In genomic region chr1:175625990-175626692, GRCm38 (mm10) we compare ENCODE assay signal across 8 mouse cellular contexts. TPM values are rescaled to one million over a fixed set of nuclear protein-coding genes. Genes with fewer than 3 reads are reported as not detected.
DNase-seq lines count a peak whose midpoint lies in the region; ATAC-seq and TF ChIP-seq lines count a peak whose summit lies in the region.

No protein-coding gene starts in this region.

- H3K9me3 ChIP-seq in forebrain, embryonic 12.5 days: no peaks in the 10 kb centered on the region
- no peaks in the 10 kb centered on the region for H3K9me3 ChIP-seq in megakaryocyte, embryonic 14.5 days
- no peaks in the 10 kb centered on the region for H3K9me3 ChIP-seq in stomach, postnatal 0 days (ENCODE audit: control insufficient read depth, low read length)

- peaks cover 17% of the 10 kb centered on the region for H3K27me3 ChIP-seq in Patski
- no peaks in the 10 kb centered on the region for H3K27me3 ChIP-seq in forebrain, embryonic 12.5 days
- H3K27me3 ChIP-seq in megakaryocyte, embryonic 14.5 days (replicated peaks): no peaks in the 10 kb centered on the region
- no peaks in the 10 kb centered on the region for H3K27me3 ChIP-seq in stomach, postnatal 0 days (ENCODE audit: control insufficient read depth, insufficient read depth, low read length)

- TF ChIP-seq EP300 in stomach, postnatal 0 days (optimal IDR thresholded peaks at IDR 0.05): no peak

- H3K4me1 ChIP-seq in forebrain, embryonic 12.5 days: peaks cover 10% of the 10 kb centered on the region
- peaks cover 51% of the 10 kb centered on the region for H3K4me1 ChIP-seq in megakaryocyte, embryonic 14.5 days
- H3K4me1 ChIP-seq in stomach, postnatal 0 days (replicated peaks; ENCODE audit: control insufficient read depth, insufficient read depth): 0 out of 2 replicates have a peak, but pooled peaks cover 3% of the 10 kb centered on the region

- H3K27ac ChIP-seq in forebrain, embryonic 12.5 days: peak overlapping the region; percentile 50; the same call in 1 of the 2 replicates
- H3K27ac ChIP-seq in stomach, postnatal 0 days (replicated peaks): peak overlapping the region; percentile 71; the same call in 1 of the 2 replicates

- peak; percentile 49 for TF ChIP-seq CTCF in Patski (IDR thresholded peaks at IDR 0.05)
- TF ChIP-seq CTCF in stomach, postnatal 0 days (IDR thresholded peaks at IDR 0.05; ENCODE audit: low read depth): peak; percentile 81

- CTCF ChIA-PET in Patski (lab: Charles Lee): no interaction called here

- H3K4me2 ChIP-seq in forebrain, embryonic 12.5 days: peak overlapping the region; percentile 86
- H3K4me2 ChIP-seq in stomach, postnatal 0 days (replicated peaks; ENCODE audit: low read depth): peak overlapping the region; percentile 56

- in situ Hi-C loops in Patski (cut with MboI; ENCODE audit: low pct_unique_long_range_greater_than_20kb): loop anchor here (5.0 kb wide), 1 partner anchor 66 kb away; the partner anchor contains the start of genes Chml and Opn3

- peak overlapping the region; percentile 29; the same call in 1 of the 2 replicates for H3K9ac ChIP-seq in forebrain, embryonic 12.5 days
- peak overlapping the region; percentile 27; the same call in 1 of the 2 replicates for H3K9ac ChIP-seq in stomach, postnatal 0 days (ENCODE audit: low read length)

- peak overlapping the region; percentile 91 for H3K4me3 ChIP-seq in forebrain, embryonic 12.5 days (replicated peaks)
- H3K4me3 ChIP-seq in megakaryocyte, embryonic 14.5 days (replicated peaks): peak overlapping the region; percentile 95
- H3K4me3 ChIP-seq in stomach, postnatal 0 days (ENCODE audit: low read depth, low read length): peak overlapping the region; percentile 78

- WGBS in forebrain, embryonic 12.5 days: 86% methylated on average over 1 of the region's 1 CpGs
- 78% methylated on average over 1 of the region's 1 CpGs for WGBS in stomach, postnatal 0 days

- POLR2A ChIA-PET in Patski (lab: Charles Lee): no interaction called here

- no peaks in the 10 kb centered on the region for H3K36me3 ChIP-seq in forebrain, embryonic 12.5 days (replicated peaks)
- peaks cover 5% of the 10 kb centered on the region for H3K36me3 ChIP-seq in megakaryocyte, embryonic 14.5 days (replicated peaks; ENCODE audit: low read length)
- H3K36me3 ChIP-seq in stomach, postnatal 0 days (ENCODE audit: control insufficient read depth, insufficient read depth, low read length): no peaks in the 10 kb centered on the region

- no peak for ATAC-seq in Patski
- peak; percentile 47 for ATAC-seq in forebrain, embryonic 12.5 days (ENCODE audit: low FRiP score)
- ATAC-seq in stomach, postnatal 0 days (ENCODE audit: low FRiP score, low TSS enrichment): peak; percentile 45; the same call in 1 of the 2 replicates

- peak; percentile 29 for DNase-seq in layer of hippocampus, adult 9-11 months
- no peak for DNase-seq in layer of hippocampus, postnatal 25 days (ENCODE audit: extremely low spot score in 1 of 2, low spot score in 1 of 2)
- no peak for DNase-seq in Patski (ENCODE audit: low read depth, low spot score)
- DNase-seq in kidney, postnatal 10 days: peak; percentile 19
- no peak for DNase-seq in stomach, postnatal 0 days (ENCODE audit: low spot score)
- no peak for DNase-seq in adrenal gland, postnatal 25 days

RNA-seq across cellular contexts. Expression of gene Fh1, which starts 0.7 kb away (rescaled TPM):
- total RNA-seq in layer of hippocampus, postnatal 25 days (2021): 10 to 100 TPM; 76.2 to 76.5 TPM
- polyA plus RNA-seq in Patski (2021): 146 TPM
- polyA plus RNA-seq in forebrain, embryonic 12.5 days (2016; fragmentation: Nextera tagmentation; extraction: Ambion mirVana): 77.1 and 79.8 TPM in 2 replicates
- polyA plus RNA-seq in megakaryocyte, embryonic 14.5 days (2012; ENCODE audit: insufficient read depth, low replicate concordance): 4.6 and 10.4 TPM in 2 replicates
- 98.3 and 103 TPM in 2 replicates for polyA plus RNA-seq in stomach, postnatal 0 days (2015; fragmentation: Nextera tagmentation; extraction: Ambion mirVana)
- total RNA-seq in adrenal gland, postnatal 25 days (2021): 152 and 184 TPM in 2 replicates

RNA-seq across cellular contexts. Expression of gene Kmo, which starts 6.0 kb away (rescaled TPM):
- not detected for total RNA-seq in layer of hippocampus, postnatal 25 days (2021)
- polyA plus RNA-seq in Patski (2021): 0.10 TPM
- polyA plus RNA-seq in forebrain, embryonic 12.5 days (2016; fragmentation: Nextera tagmentation; extraction: Ambion mirVana): 0.09 TPM in 1 of 2 replicates, not detected in the other
- not detected in 2 replicates for polyA plus RNA-seq in megakaryocyte, embryonic 14.5 days (2012; ENCODE audit: insufficient read depth, low replicate concordance)
- 0.15 and 0.21 TPM in 2 replicates for polyA plus RNA-seq in stomach, postnatal 0 days (2015; fragmentation: Nextera tagmentation; extraction: Ambion mirVana)
- total RNA-seq in adrenal gland, postnatal 25 days (2021): 0.43 and 1.0 TPM in 2 replicates

Comparison
In these comparisons a context has a peak if more than half of its experiments do, and no peak if none do; other contexts are left out.
1. DNase-seq: peak in layer of hippocampus, adult 9-11 months (single experiment) and kidney, postnatal 10 days (single experiment); none in layer of hippocampus, postnatal 25 days (0 of 2), Patski (single experiment), stomach, postnatal 0 days (single experiment) and adrenal gland, postnatal 25 days (single experiment).
2. Peak in every context shown above with its lines, with median percentiles within 50 percentile points of each other: H3K4me3 ChIP-seq.